Mouse (Mus musculus): ENCODE data around the gene Rbp3. TPM values are rescaled to one million over a fixed set of nuclear protein-coding genes. Genes with fewer than 3 reads are reported as not detected.

The Rbp3 gene
- total RNA-seq, 4 experiments from 2014 or later: not detected

- no peak for DNase-seq (ENCODE audit: low spot score)
Observed at GRCm38 (mm10) chr14:33974752-33975151, 20.9 kb downstream of the Rbp3 start.

GRCm38 (mm10) chr14:33977748-33978147, 23.9 kb downstream of the Rbp3 start:
- no peak for DNase-seq (ENCODE audit: low spot score)

GRCm38 (mm10) chr14:33978604-33979059, 24.8 kb downstream of the Rbp3 start, which contains the start of gene Zfp488:
Gene Zfp488, minus strand, starts transcription at chr14:33978764.
- DNase-seq (ENCODE audit: low spot score): no peak

- no peak for DNase-seq (ENCODE audit: low spot score)
Observed at GRCm38 (mm10) chr14:33989201-33989600, 35.4 kb downstream of the Rbp3 start.

GRCm38 (mm10) chr14:33991971-33992370, 38.2 kb downstream of the Rbp3 start:
- no peak for DNase-seq (ENCODE audit: low spot score)

- DNase-seq (ENCODE audit: low spot score): no peak
Observed at GRCm38 (mm10) chr14:33993051-33993450, 39.2 kb downstream of the Rbp3 start.

- no peak for DNase-seq (ENCODE audit: low spot score)
Observed at GRCm38 (mm10) chr14:33993521-33994289, 39.9 kb downstream of the Rbp3 start.

GRCm38 (mm10) chr14:33997427-33997826, 43.6 kb downstream of the Rbp3 start:
- no peak for DNase-seq (ENCODE audit: low spot score)

- no peak for DNase-seq (ENCODE audit: low spot score)
Observed at GRCm38 (mm10) chr14:34000076-34000475, 46.3 kb downstream of the Rbp3 start.

- DNase-seq (ENCODE audit: low spot score): no peak
Observed at GRCm38 (mm10) chr14:34001445-34001844, 47.6 kb downstream of the Rbp3 start.

- DNase-seq (ENCODE audit: low spot score): no peak
Observed at GRCm38 (mm10) chr14:34002358-34002757, 48.6 kb downstream of the Rbp3 start.

Other genes with a start within 250 kb of the Rbp3 start
- 1 to 10 TPM in 1 of 4 experiments, under 1 TPM in 3; 0.52 to 1.5 (median 0.78) TPM for gene Gdf10, start 30.4 kb upstream of the Rbp3 start, total RNA-seq (2022)
- gene Gdf2, start 13.0 kb upstream of the Rbp3 start, total RNA-seq (2022): under 1 TPM; 0.11 to 0.24 (median 0.20) TPM
- not detected for gene Zfp488, start 24.8 kb downstream of the Rbp3 start, total RNA-seq (2022)
- not detected for gene Gm30083, start 61.2 kb downstream of the Rbp3 start, total RNA-seq (2022)
- gene Gm5460, start 62.8 kb downstream of the Rbp3 start, total RNA-seq (2022): not detected
- gene Antxrl, start 98.7 kb downstream of the Rbp3 start, total RNA-seq (2022): not detected
- 1 to 10 TPM; 1.8 to 5.8 (median 3.6) TPM for gene Anxa8, start 132.0 kb downstream of the Rbp3 start, total RNA-seq (2022)
- not detected for gene A630023A22Rik, start 148.8 kb downstream of the Rbp3 start, total RNA-seq (2022)
- under 1 TPM; 0.09 to 0.28 (median 0.18) TPM for gene Npy4r, start 198.5 kb downstream of the Rbp3 start, total RNA-seq (2022)
- under 1 TPM; 0.08 to 0.29 (median 0.09) TPM for gene Gprin2, start 247.7 kb downstream of the Rbp3 start, total RNA-seq (2022)

Data from heart, adult 8-10 months (tissue).